Mouse (Mus musculus) ES-E14 (cell line): ENCODE measurements around the gene Gabbr1. TPM values are rescaled to one million over a fixed set of nuclear protein-coding genes. Genes with fewer than 3 reads are reported as not detected.

ENCODE experiments used
- DNase-seq: peaks from one replicate; pipeline ENCODE4 v3.0.0-alpha.2; 2013; ENCODE audit warnings: low read depth, low spot score
- H3K27ac ChIP-seq: 2 replicates; pipeline ENCODE4 v1.5.1; 2012; ENCODE audit warnings: low read depth, mild to moderate bottlenecking, low read length, moderate library complexity, mixed read lengths; ENCODE audit not compliant: poor library complexity, insufficient read depth, severe bottlenecking
- H3K36me3 ChIP-seq: 2 replicates; pipeline ENCODE4 v1.6.1; 2012; ENCODE audit warnings: mild to moderate bottlenecking, low read length, moderate library complexity, mixed read lengths; ENCODE audit not compliant: control insufficient read depth, poor library complexity, insufficient read depth, severe bottlenecking
- H3K4me1 ChIP-seq, 2 experiments: fragments of 150-350 bp in 1 of 2; sonication (generic) in 1 of 2; 2 replicates each; pipeline ENCODE4 v1.6.1; 2012; ENCODE audit warnings: low read length in 2 of 2, mild to moderate bottlenecking in 1 of 2, mixed read lengths in 1 of 2; ENCODE audit not compliant: control insufficient read depth in 2 of 2, insufficient read depth in 2 of 2, poor library complexity in 1 of 2
- H3K4me3 ChIP-seq, 2 experiments: fragments of 150-350 bp in 1 of 2; sonication (generic) in 1 of 2; 2 replicates each; pipeline ENCODE4 v1.5.1; 2012; ENCODE audit warnings: low read length in 2 of 2, low read depth in 1 of 2, mild to moderate bottlenecking in 1 of 2, mixed read lengths in 1 of 2; ENCODE audit not compliant: insufficient read depth in 1 of 2, poor library complexity in 1 of 2, severe bottlenecking in 1 of 2
- H3K9ac ChIP-seq: 2 replicates; pipeline ENCODE4 v1.6.1; 2012; ENCODE audit warnings: low read depth, mild to moderate bottlenecking, low read length, mixed read lengths; ENCODE audit not compliant: poor library complexity, insufficient read depth, severe bottlenecking
- H3K9me3 ChIP-seq: fragments of 150-350 bp; sonication (generic); 2 replicates; pipeline ENCODE4 v1.6.1; 2012; ENCODE audit warnings: low read depth, mild to moderate bottlenecking, low read length; ENCODE audit not compliant: control insufficient read depth, insufficient read depth
- CHD2 ChIP-seq: IDR thresholded peaks from 2 replicates; pipeline ENCODE4 v1.6.1; 2014; ENCODE audit warnings: mild to moderate bottlenecking, low read depth, low read length, inconsistent platforms
- HCFC1 ChIP-seq: IDR thresholded peaks from 2 replicates; pipeline ENCODE4 v1.6.1; 2012; ENCODE audit warnings: low read length, inconsistent platforms, borderline replicate concordance; ENCODE audit not compliant: insufficient read depth
- MAFK ChIP-seq: IDR thresholded peaks from 2 replicates; pipeline ENCODE4 v1.6.1; 2014; ENCODE audit warnings: mild to moderate bottlenecking, low read depth, low read length, inconsistent platforms; ENCODE audit not compliant: insufficient read depth
- ZC3H11A ChIP-seq: IDR thresholded peaks from 2 replicates; pipeline ENCODE4 v1.6.1; 2012; ENCODE audit warnings: low read depth, mild to moderate bottlenecking, inconsistent platforms, low read length, borderline replicate concordance
- ZNF384 ChIP-seq: IDR thresholded peaks from 2 replicates; pipeline ENCODE4 v1.6.1; 2012; ENCODE audit warnings: low read depth, low read length, inconsistent platforms
- in situ Hi-C, 2 experiments: fragments of 600-800 bp; cut with MboI; formaldehyde crosslinking; loops; one replicate each; pipeline ENCODE4 v1.15.1; 2025; ENCODE audit warnings: low sequenced_read_pairs in 2 of 2, inconsistent platforms in 1 of 2; ENCODE audit not compliant: unreplicated experiment in 2 of 2
- total RNA-seq: library from RNA; depleted of rRNA; stranded (reverse); fragments of 300-350 nt; gene quantifications from 2 replicates; pipeline ENCODE4 v1.2.3, GENCODE M21; 2012

Gene Gabbr1
- total RNA-seq, 1 experiment, result 60.9 TPM

DNA sequence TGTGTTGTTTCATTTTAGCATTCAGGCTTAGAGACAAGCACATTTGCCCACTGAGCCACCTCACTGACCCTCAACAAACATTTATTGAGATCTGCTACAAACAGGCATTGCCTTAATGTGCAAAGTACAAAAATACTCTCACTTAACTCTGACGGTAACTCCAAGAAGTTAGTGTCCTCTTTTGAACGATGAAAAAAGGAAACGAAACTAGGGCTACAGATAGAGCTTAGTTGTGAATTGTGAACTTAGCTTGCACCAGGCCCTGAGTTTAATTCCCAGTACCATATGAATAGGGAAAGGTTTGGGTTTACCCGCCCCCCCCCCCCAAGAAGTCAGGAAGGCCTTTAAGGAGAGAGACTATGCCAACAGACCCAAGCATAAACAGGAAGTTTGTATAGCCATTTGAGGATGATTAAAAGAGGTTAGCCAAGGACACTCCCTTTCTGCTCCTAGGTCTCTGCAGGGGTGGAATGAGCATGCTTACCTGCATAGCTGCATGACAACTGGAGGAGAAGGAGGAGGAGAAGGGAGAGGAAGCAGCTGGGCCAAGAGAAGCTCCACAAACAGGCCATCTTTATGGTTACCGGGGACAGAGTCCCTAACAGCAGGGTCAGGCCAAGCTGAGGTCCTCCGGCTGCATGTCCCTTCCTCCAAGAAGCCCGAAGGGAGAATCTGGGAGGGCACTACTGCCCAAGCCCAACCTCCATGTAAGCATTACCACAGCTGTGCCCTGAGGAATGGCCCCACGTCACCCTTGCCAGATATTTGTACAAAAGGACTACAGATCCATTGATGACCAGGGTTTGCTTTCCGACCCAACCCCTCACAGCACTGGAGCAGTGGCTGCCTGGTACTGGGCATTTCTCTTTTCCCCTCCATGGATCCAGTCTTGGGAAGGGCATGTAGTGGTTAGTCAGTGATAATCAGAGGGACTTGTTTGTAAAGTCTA is 22.9 kb upstream of the Gabbr1 start, which contains the start of gene Mog:
TSS of gene Mog (minus strand) at position 771 of the 949 bp plus-strand sequence.
- Histone ChIP-seq H3K4me1 (peaks cover 10% of the 10 kb centered on the region in 2 experiments; a peak in 3 of 4 replicates), H3K36me3 (no peaks in the 10 kb centered on the region), H3K9ac (0 out of 2 replicates have a peak within 1 kb of the TSS, but pooled peaks have one; percentile 23), H3K4me3 (no peak within 1 kb of the TSS), H3K27ac (peak within 1 kb of the TSS; percentile 56), H3K9me3 (no peaks in the 10 kb centered on the region)
- TF ChIP-seq ZNF384 (no peak), HCFC1 (no peak), ZC3H11A (no peak), CHD2 (no peak), MAFK (no peak)
- in situ Hi-C loops, result no loop called here
- DNase-seq, result no peak

DNA sequence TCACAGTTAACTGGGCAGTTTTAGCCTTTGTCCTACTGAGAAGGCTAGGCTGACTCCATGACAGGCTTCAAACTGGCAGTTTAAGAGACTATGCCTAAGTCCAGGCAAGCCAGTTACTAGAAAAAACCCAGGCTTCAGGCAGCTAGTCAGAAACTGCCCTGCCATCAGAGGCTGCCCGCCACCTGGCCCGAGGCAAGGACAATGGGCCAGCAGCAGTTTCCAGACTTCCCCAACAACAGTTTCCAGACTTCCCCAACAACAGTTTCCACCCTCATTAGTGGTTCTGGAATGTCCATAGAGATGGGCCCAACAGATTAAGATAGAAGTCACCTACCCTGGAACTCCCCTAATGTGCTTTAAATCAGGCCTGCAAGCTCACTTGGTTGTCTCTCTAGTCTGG is 19.3 kb upstream of the Gabbr1 start:
- TF ChIP-seq ZC3H11A (no peak), ZNF384 (no peak), CHD2 (no peak), MAFK (no peak), HCFC1 (no peak)
- H3K27ac ChIP-seq, result peak overlapping the region; percentile 100; the same call in 1 of the 2 replicates
- in situ Hi-C loops, result no loop called here
- peaks cover 10 to 11% of the 10 kb centered on the region in 2 experiments for H3K4me1 ChIP-seq
- no peaks in the 10 kb centered on the region for H3K9me3 ChIP-seq
- no peak for DNase-seq
- no peaks in the 10 kb centered on the region for H3K36me3 ChIP-seq
- peak overlapping the region; percentile 43; the same call in 1 of the 2 replicates for H3K9ac ChIP-seq
- H3K4me3 ChIP-seq, result no peak overlapping the region

DNA sequence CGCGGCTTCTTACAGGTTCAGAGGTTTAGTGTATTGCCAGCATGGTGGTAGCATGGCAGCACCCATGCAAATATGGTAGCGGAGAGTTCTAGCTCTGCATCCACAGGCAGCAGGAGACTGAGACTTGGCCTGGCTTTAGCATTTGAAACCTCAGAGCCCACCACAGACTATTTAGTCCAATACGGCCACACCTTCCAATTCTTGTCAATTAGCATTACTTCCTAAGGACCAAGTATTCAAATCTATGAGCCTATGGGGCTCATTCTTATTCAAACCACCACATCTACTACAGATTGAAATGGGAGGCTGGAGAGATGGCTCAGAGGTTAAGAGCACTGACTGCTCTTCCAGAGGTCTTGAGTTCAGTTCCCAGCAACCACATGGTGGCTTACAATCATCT is 18.3 kb upstream of the Gabbr1 start:
- peak overlapping the region in 1 of 2 experiments; percentile 33; a peak in 1 of 4 replicates for H3K4me3 ChIP-seq
- TF ChIP-seq HCFC1 (no peak), CHD2 (no peak), ZNF384 (no peak), ZC3H11A (no peak), MAFK (no peak)
- no peaks in the 10 kb centered on the region for H3K36me3 ChIP-seq
- in situ Hi-C loops, result no loop called here
- H3K9me3 ChIP-seq, result no peaks in the 10 kb centered on the region
- H3K4me1 ChIP-seq, result peaks cover 7 to 12% of the 10 kb centered on the region in 2 experiments
- H3K27ac ChIP-seq, result peak overlapping the region; percentile 100
- DNase-seq, result no peak
- peak overlapping the region; percentile 23; the same call in 1 of the 2 replicates for H3K9ac ChIP-seq

DNA sequence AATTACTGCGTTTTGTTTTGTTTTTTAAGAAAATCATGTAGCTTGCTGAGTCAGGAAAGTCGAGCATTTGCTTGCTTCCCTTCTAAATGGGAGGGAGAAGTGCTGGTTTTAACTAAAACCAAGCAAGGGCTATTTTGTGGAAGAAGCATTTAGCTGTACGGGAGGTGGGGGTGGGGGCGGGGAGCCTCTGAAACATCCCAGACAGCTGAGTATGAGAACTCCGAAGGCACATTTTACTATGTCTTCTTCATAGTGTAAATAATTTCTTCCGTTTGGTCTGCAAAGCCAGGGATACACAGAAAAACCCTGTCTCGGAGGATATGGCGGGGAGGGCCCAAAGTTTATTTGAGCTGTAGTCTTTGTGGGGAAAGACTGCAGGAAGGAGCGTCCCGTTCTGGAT is 17.6 kb upstream of the Gabbr1 start:
- DNase-seq, result no peak
- TF ChIP-seq ZNF384 (no peak), HCFC1 (0 out of 2 replicates have a peak, but pooled peaks have one; percentile 46), MAFK (0 out of 2 replicates have a peak, but pooled peaks have one; percentile 44), ZC3H11A (no peak), CHD2 (no peak)
- peak overlapping the region; percentile 100 for H3K27ac ChIP-seq
- in situ Hi-C loops, result no loop called here
- H3K4me3 ChIP-seq, result peak overlapping the region; percentile 54 to 68
- H3K4me1 ChIP-seq, result peaks cover 6 to 10% of the 10 kb centered on the region in 2 experiments; a peak in 3 of 4 replicates
- H3K9me3 ChIP-seq, result no peaks in the 10 kb centered on the region
- no peaks in the 10 kb centered on the region for H3K36me3 ChIP-seq
- peak overlapping the region; percentile 87 for H3K9ac ChIP-seq
